Mouse (Mus musculus): ENCODE measurements around the gene Dtnbp1.

DNA sequence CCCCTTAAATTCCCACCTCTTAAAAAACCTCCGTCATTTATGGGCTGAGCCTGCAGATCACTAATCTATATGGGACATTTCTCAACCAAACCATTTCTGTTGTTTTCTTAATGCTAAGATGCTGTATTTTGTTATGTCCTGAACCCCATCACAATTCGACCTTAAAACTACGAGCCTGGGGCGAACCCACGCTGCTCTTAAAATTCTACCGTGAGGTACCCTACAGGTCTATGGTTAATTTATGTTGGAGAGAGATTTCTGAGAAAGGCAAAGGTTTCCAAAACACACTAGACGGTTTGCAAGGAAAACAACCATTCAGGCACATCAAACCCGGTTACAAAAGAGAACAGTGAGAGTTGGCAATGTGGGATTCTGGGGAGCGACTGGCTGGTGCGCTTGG is 31.4 kb upstream of the Dtnbp1 start:
- TF ChIP-seq FLI1 (IDR thresholded peaks at IDR 0.05; ENCODE audit: low read length) (no peak), GATA1 (IDR thresholded peaks at IDR 0.05; ENCODE audit: borderline replicate concordance, low read length) (no peak)

Data from megakaryocyte, embryonic 14.5 days (primary cell).